Mouse (Mus musculus) fat pad, adult 2 months (tissue): ENCODE measurements around the gene Ncoa4.
"Not testable (repeated sequence)": the region's sequence is repeated elsewhere in the genome, so short reads cannot be mapped to it uniquely, and the experiment has no call there.

Experiments
- DNase-seq: peaks from one replicate; pipeline ENCODE4 v3.0.0-alpha.2; 2011; ENCODE audit warnings: low read depth, low spot score; ENCODE audit errors: extremely low read depth

Ncoa4 gene

DNA sequence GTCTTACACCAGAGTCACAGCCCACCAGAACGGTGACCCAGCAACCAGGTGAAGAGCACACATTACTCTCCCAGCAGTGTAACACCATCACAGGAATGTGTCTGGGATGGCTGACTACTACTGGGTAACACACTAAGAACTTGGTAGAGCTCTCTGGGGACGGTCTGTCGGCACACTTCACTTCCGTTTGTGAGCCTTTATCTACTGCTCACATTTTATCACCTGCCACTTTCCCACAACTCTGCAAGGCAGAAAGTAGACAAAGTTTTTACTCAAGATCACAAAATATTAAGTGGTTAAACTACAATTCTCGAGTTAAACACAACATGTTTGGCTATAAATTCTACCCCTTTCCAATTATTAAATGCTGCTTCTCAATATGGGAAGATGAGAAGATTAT is 32.3 kb downstream of the Ncoa4 start:
- DNase-seq = no peak

DNA sequence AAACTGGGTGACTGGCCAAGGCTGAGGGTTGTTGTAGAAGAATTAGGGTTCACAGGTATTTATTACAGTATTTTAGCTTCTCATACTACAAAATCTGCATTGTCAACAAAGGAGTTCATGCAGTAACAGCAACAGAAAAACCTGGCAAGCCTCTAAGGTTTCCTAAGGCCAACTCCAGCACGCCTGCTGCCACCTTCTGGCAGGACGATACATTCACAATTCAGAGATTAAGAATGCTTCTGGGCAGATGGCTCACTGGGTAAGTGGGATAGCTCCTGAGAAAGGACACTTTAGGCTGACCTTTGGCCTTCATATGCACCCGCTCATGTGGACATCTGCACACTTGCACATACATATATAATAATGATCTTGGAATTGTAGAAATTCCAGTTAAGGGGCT is 32.8 kb downstream of the Ncoa4 start:
- DNase-seq = no peak

DNA sequence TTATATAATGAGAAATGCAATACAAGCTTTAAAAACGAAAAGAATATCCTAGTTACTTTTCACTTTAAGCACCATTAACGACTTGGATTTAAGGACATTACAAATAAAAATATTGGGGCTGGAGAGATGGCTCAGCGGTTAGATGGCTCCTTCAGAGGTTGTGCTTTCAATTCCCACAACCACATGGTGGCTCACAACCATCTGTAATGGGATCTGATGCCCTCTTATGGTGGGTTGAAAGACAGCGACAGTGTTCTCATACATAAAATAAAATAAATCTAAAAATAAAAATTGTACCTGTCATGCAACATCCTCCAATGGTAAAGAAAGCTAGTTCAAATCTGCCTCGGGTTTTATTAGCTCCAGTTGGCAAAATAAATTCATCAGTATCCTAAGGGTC is 33.9 kb downstream of the Ncoa4 start:
- DNase-seq = not testable (repeated sequence)

GRCm38 (mm10) chr14:32201354-32201753 is 41.7 kb downstream of the Ncoa4 start:
- no peak for DNase-seq

- DNase-seq = no peak
These were observed 42.3 kb downstream of the Ncoa4 start, which contains the start of the genes Timm23 and Parg for GRCm38 (mm10) chr14:32201791-32202451. Gene Timm23 (minus strand): TSS chr14:32201898. Gene Parg (plus strand): TSS chr14:32201949.

DNA sequence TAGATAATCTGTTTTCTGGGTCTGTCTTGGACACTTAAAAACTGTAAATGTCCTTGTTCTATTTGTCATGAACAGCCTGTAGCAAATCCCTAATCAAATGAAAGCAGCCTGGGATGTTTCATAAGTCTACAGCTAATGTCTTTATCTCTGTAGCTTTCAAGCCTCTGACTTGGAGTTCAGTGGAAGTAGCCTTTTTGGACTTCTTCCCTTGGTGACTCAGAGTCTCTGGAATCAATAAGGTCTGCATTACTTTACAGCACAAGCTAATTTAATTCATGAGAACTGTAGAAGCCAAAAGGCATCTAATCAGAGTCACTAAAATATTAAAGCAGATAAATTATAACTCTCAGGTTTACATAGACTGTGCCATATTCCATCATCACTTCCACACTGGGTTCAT is 66.9 kb downstream of the Ncoa4 start:
- no peak for DNase-seq

DNA sequence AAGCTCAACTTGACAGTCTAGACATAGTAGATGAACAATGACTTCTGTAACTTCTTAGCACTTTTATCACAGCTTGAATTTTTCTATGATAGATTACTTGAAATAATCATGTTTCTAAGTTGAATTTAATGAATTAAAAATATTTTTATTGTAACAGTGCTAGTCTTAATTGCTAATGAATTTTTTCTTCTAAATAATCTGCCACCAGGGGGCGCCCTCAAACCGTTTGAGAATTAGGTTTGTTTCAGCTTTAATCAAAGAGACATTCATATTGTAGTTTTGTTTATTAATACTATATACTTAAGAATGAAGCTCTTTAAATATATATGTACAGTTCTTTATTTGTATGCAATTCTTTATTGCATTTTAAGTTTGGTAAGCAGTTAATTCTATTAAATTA is 69.3 kb downstream of the Ncoa4 start:
- DNase-seq = no peak
